Mouse (Mus musculus): ENCODE results near the gene Pygo1. TPM values are rescaled to one million over a fixed set of nuclear protein-coding genes. Genes with fewer than 3 reads are reported as not detected.

Gene Pygo1
- total and polyA plus RNA-seq, 3 experiments, result not detected

DNA sequence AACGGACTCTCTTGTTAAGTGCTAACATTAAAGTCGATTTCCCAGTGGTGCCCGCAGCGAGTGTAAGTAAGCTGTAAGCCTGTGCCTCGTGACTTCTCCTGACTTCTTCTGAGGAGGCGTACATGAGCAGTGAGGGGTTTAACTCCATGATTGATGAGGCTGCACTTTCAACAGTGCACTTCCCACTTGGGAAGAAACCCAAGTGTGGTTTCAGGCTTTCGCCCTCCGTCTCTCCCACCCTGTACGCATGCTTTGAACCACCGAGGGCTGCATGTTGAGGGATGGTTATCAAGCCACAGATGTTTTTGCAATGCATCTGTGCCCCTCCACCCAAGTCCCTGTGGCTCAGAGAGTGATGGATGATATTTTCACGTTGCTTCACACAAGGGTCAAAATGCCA lies 47.5 kb upstream of the Pygo1 start:
- H3K9ac ChIP-seq (ENCODE audit: insufficient read depth, low read depth), result no peak overlapping the region
- DNase-seq (ENCODE audit: extremely low read depth), result no peak
- H3K79me2 ChIP-seq (replicated peaks; ENCODE audit: control insufficient read depth, extremely low read depth, insufficient read depth, poor library complexity, severe bottlenecking), result no peaks in the 10 kb centered on the region
- no peak overlapping the region for H3K4me3 ChIP-seq (replicated peaks in 1 of 3; ENCODE audit: low read depth in 2 of 3, low read length in 2 of 3, poor library complexity in 1 of 3)
- in situ Hi-C loops (cut with MboI; ENCODE audit: low pct_ligation_motif_present, low pct_unique_long_range_greater_than_20kb, low sequenced_read_pairs) (no loop called here), dilution Hi-C loops (cut with MboI; ENCODE audit: extremely low pct_ligation_motif_present, extremely low pct_unique_long_range_greater_than_20kb, low sequenced_read_pairs) (no loop called here)
- TF ChIP-seq MAX (IDR thresholded peaks at IDR 0.05; ENCODE audit: low read length) (no peak), USF2 (conservative IDR thresholded peaks at IDR 0.05; ENCODE audit: low read depth, low read length) (no peak)
- H3K9me3 ChIP-seq (replicated peaks; ENCODE audit: low read length), result no peaks in the 10 kb centered on the region
- H3K4me2 ChIP-seq (ENCODE audit: insufficient read depth, low read depth, poor library complexity, severe bottlenecking), result no peak overlapping the region
- H3K27me3 ChIP-seq (replicated peaks), result no peaks in the 10 kb centered on the region
- no peaks in the 10 kb centered on the region for H3K36me3 ChIP-seq (replicated peaks in 1 of 2; ENCODE audit: control insufficient read depth in 1 of 2, insufficient read depth in 1 of 2, low read length in 1 of 2)
- H3K27ac ChIP-seq (ENCODE audit: insufficient read depth, low read depth), result no peak overlapping the region
- peaks cover 0 to 5% of the 10 kb centered on the region in 2 experiments; a peak in 2 of 4 replicates for H3K4me1 ChIP-seq (ENCODE audit: control insufficient read depth in 1 of 2, insufficient read depth in 2 of 2)

DNA sequence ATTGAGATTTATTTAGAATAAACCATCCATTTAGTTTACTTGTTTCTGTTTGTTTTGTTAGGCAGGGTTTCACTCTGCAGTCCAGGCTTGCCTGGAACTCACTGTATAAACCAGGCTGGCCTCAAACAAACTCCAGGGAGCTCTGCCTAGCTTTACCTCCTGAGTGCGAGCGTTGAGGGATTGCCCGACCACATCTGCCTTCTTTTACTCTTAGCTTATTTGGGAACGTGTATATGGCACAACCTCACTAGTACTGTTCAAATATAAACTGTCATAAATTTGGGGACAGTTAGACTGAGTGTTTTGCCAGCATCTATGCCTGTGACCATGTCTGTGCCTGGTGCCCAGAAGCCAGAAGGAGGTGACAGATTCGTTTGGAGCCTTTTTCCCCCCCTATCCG lies 46.8 kb upstream of the Pygo1 start:
- H3K36me3 ChIP-seq (replicated peaks in 1 of 2; ENCODE audit: control insufficient read depth in 1 of 2, insufficient read depth in 1 of 2, low read length in 1 of 2), result no peaks in the 10 kb centered on the region
- H3K27me3 ChIP-seq (replicated peaks), result no peaks in the 10 kb centered on the region
- no peaks in the 10 kb centered on the region for H3K9me3 ChIP-seq (replicated peaks; ENCODE audit: low read length)
- H3K79me2 ChIP-seq (replicated peaks; ENCODE audit: control insufficient read depth, extremely low read depth, insufficient read depth, poor library complexity, severe bottlenecking), result no peaks in the 10 kb centered on the region
- no peak for DNase-seq (ENCODE audit: extremely low read depth)
- dilution Hi-C loops (cut with MboI; ENCODE audit: extremely low pct_ligation_motif_present, extremely low pct_unique_long_range_greater_than_20kb, low sequenced_read_pairs), result no loop called here
- no peak overlapping the region for H3K4me2 ChIP-seq (ENCODE audit: insufficient read depth, low read depth, poor library complexity, severe bottlenecking)
- H3K4me3 ChIP-seq (replicated peaks in 1 of 3; ENCODE audit: low read depth in 2 of 3, low read length in 2 of 3, poor library complexity in 1 of 3), result no peak overlapping the region
- H3K4me1 ChIP-seq (ENCODE audit: control insufficient read depth in 1 of 2, insufficient read depth in 2 of 2), result peaks cover 0 to 5% of the 10 kb centered on the region in 2 experiments; a peak in 2 of 4 replicates
- no peak overlapping the region for H3K27ac ChIP-seq (ENCODE audit: insufficient read depth, low read depth)
- in situ Hi-C loops (cut with MboI; ENCODE audit: low pct_ligation_motif_present, low pct_unique_long_range_greater_than_20kb, low sequenced_read_pairs), result no loop called here
- H3K9ac ChIP-seq (ENCODE audit: insufficient read depth, low read depth), result no peak overlapping the region
- TF ChIP-seq NRF1 (IDR thresholded peaks at IDR 0.05; ENCODE audit: low read depth, low read length), result no peak
- no peak for TF ChIP-seq JUN (IDR thresholded peaks at IDR 0.05; ENCODE audit: insufficient read depth, low read depth, low read length)
- TF ChIP-seq ZMIZ1 (IDR thresholded peaks at IDR 0.05; ENCODE audit: low read depth, low read length), result no peak
- no peak for TF ChIP-seq RAD21 (IDR thresholded peaks at IDR 0.05; ENCODE audit: low read depth, low read length)
- no peak for TF ChIP-seq PAX5 (IDR thresholded peaks at IDR 0.05; ENCODE audit: low read length)
- TF ChIP-seq TBP (conservative IDR thresholded peaks at IDR 0.05; ENCODE audit: low read depth, low read length), result no peak
- TF ChIP-seq MXI1 (IDR thresholded peaks at IDR 0.05; ENCODE audit: low read depth, low read length), result no peak
- no peak for TF ChIP-seq CHD1 (IDR thresholded peaks at IDR 0.05; ENCODE audit: low read depth, low read length)

GRCm38 (mm10) chr9:72879601-72880000 lies 45.8 kb upstream of the Pygo1 start:
- dilution Hi-C loops (cut with MboI; ENCODE audit: extremely low pct_ligation_motif_present, extremely low pct_unique_long_range_greater_than_20kb, low sequenced_read_pairs), result no loop called here
- DNase-seq (ENCODE audit: extremely low read depth), result no peak
- in situ Hi-C loops (cut with MboI; ENCODE audit: low pct_ligation_motif_present, low pct_unique_long_range_greater_than_20kb, low sequenced_read_pairs), result no loop called here

More at GRCm38 (mm10) chr9:72879601-72880000, 45.8 kb upstream of the Pygo1 start:
- no peak overlapping the region for H3K4me2 ChIP-seq (ENCODE audit: insufficient read depth, low read depth, poor library complexity, severe bottlenecking)
- no peak overlapping the region for H3K27ac ChIP-seq (ENCODE audit: insufficient read depth, low read depth)
- TF ChIP-seq SIN3A (IDR thresholded peaks at IDR 0.05; ENCODE audit: low read length), result no peak
- no peak for TF ChIP-seq HCFC1 (IDR thresholded peaks at IDR 0.05; ENCODE audit: low read depth, low read length)
- no peak for TF ChIP-seq POLR2A (IDR thresholded peaks at IDR 0.05; ENCODE audit: low read depth, low read length)
- TF ChIP-seq GABPA (IDR thresholded peaks at IDR 0.05; ENCODE audit: insufficient replicate concordance, low read depth, low read length), result no peak
- TF ChIP-seq TBP (conservative IDR thresholded peaks at IDR 0.05; ENCODE audit: low read depth, low read length), result no peak
- TF ChIP-seq USF1 (IDR thresholded peaks at IDR 0.05; ENCODE audit: low read depth, low read length), result no peak
- TF ChIP-seq MAZ (IDR thresholded peaks at IDR 0.05; ENCODE audit: low read depth, low read length), result no peak
- TF ChIP-seq NELFE (IDR thresholded peaks at IDR 0.05; ENCODE audit: low read depth, low read length), result no peak
- TF ChIP-seq ZNF384 (IDR thresholded peaks at IDR 0.05; ENCODE audit: low read depth, low read length), result no peak
- TF ChIP-seq CHD1 (IDR thresholded peaks at IDR 0.05; ENCODE audit: low read depth, low read length), result no peak
- TF ChIP-seq ELF1 (IDR thresholded peaks at IDR 0.05; ENCODE audit: low read depth, low read length), result no peak
- no peak for TF ChIP-seq JUN (IDR thresholded peaks at IDR 0.05; ENCODE audit: insufficient read depth, low read depth, low read length)
- TF ChIP-seq E2F4 (IDR thresholded peaks at IDR 0.05; ENCODE audit: insufficient replicate concordance, low read depth, low read length), result no peak
- TF ChIP-seq SMC3 (IDR thresholded peaks at IDR 0.05; ENCODE audit: low read depth, low read length), result no peak
- peaks cover 0 to 5% of the 10 kb centered on the region in 2 experiments; a peak in 1 of 4 replicates for H3K4me1 ChIP-seq (ENCODE audit: control insufficient read depth in 1 of 2, insufficient read depth in 2 of 2)
- no peaks in the 10 kb centered on the region for H3K36me3 ChIP-seq (replicated peaks in 1 of 2; ENCODE audit: control insufficient read depth in 1 of 2, insufficient read depth in 1 of 2, low read length in 1 of 2)
- no peaks in the 10 kb centered on the region for H3K27me3 ChIP-seq (replicated peaks)
- no peaks in the 10 kb centered on the region for H3K79me2 ChIP-seq (replicated peaks; ENCODE audit: control insufficient read depth, extremely low read depth, insufficient read depth, poor library complexity, severe bottlenecking)
- H3K9me3 ChIP-seq (replicated peaks; ENCODE audit: low read length), result no peaks in the 10 kb centered on the region
- H3K4me3 ChIP-seq (replicated peaks in 1 of 3; ENCODE audit: low read depth in 2 of 3, low read length in 2 of 3, poor library complexity in 1 of 3), result no peak overlapping the region
- H3K9ac ChIP-seq (ENCODE audit: insufficient read depth, low read depth), result no peak overlapping the region
